Mouse (Mus musculus) olfactory bulb, adult 2 months (tissue): ENCODE measurements around the gene Mtfp1. TPM values are rescaled to one million over a fixed set of nuclear protein-coding genes. Genes with fewer than 3 reads are reported as not detected.

Experiments used
- H3K27ac ChIP-seq: fragments of 200-500 bp; 2 replicates; pipeline ENCODE4 v1.5.1; 2012; ENCODE audit warnings: low read depth, low read length; ENCODE audit not compliant: insufficient read depth
- H3K4me1 ChIP-seq: fragments of 200-500 bp; 2 replicates; pipeline ENCODE4 v1.6.1; 2012; ENCODE audit warnings: low read length; ENCODE audit not compliant: control insufficient read depth, insufficient read depth
- H3K4me3 ChIP-seq: fragments of 200-500 bp; 2 replicates; pipeline ENCODE4 v1.5.1; 2012; ENCODE audit warnings: mild to moderate bottlenecking, low read depth, low read length, moderate library complexity; ENCODE audit not compliant: insufficient read depth
- CTCF ChIP-seq: fragments of 200-500 bp; IDR thresholded peaks from 2 replicates; pipeline ENCODE4 v1.5.1; 2012; ENCODE audit warnings: low read depth, mild to moderate bottlenecking, low read length, moderate library complexity; ENCODE audit not compliant: insufficient read depth
- POLR2A ChIP-seq: fragments of 200-500 bp; IDR thresholded peaks from 2 replicates; pipeline ENCODE4 v1.6.1; 2012; ENCODE audit warnings: mild to moderate bottlenecking, low read depth, low read length, moderate library complexity; ENCODE audit not compliant: insufficient read depth
- WGBS: fragments of 180-500 bp; shearing (Covaris S2); methylation state at CpG from one replicate; pipeline ENCODE4 v1.1.7; 2018; 5-methylcytosine and 5-hydroxymethylcytosine counted together
- polyA plus RNA-seq: library from polyadenylated mRNA; stranded (reverse); fragments of >200 nt; gene quantifications from 2 replicates; pipeline ENCODE4 v1.2.4, GENCODE M21; 2012; ENCODE audit warnings: low replicate concordance; ENCODE audit not compliant: missing spikeins, insufficient read depth, insufficient read length

The Mtfp1 gene
- polyA plus RNA-seq, 1 experiment: not detected

- WGBS: 70% methylated on average over 5 of the region's 5 CpGs
- Histone ChIP-seq H3K4me3 (no peak within 1 kb of the TSS), H3K4me1 (peaks cover 7% of the 10 kb centered on the region), H3K27ac (no peak within 1 kb of the TSS)
- TF ChIP-seq POLR2A (no peak), CTCF (no peak)
Measured at GRCm38 (mm10) chr11:4064627-4065122, 30.6 kb downstream of the Mtfp1 start, which contains the start of gene Sec14l3. TSS of gene Sec14l3 (plus strand) at chr11:4064841.

- Histone ChIP-seq H3K4me1 (peaks cover 3% of the 10 kb centered on the region), H3K4me3 (no peak overlapping the region), H3K27ac (no peak overlapping the region)
- TF ChIP-seq CTCF (no peak), POLR2A (no peak)
- 39% methylated on average over 6 of the region's 6 CpGs for WGBS
Measured at GRCm38 (mm10) chr11:4062981-4063380, 32.3 kb downstream of the Mtfp1 start.

- TF ChIP-seq CTCF (no peak), POLR2A (no peak)
- Histone ChIP-seq H3K4me1 (peaks cover 3% of the 10 kb centered on the region), H3K4me3 (no peak overlapping the region), H3K27ac (no peak overlapping the region)
- WGBS: 91% methylated on average over 4 of the region's 4 CpGs
Measured at GRCm38 (mm10) chr11:4062523-4062922, 32.7 kb downstream of the Mtfp1 start.

GRCm38 (mm10) chr11:4060866-4061575 is 34.2 kb downstream of the Mtfp1 start:
- TF ChIP-seq CTCF: no peak
- TF ChIP-seq POLR2A: no peak
- WGBS: 62% methylated on average over 5 of the region's 5 CpGs

GRCm38 (mm10) chr11:4053586-4053985 is 41.7 kb downstream of the Mtfp1 start:
- 0 out of 2 replicates have a peak, but pooled peaks cover 5% of the 10 kb centered on the region for H3K4me1 ChIP-seq
- no peak overlapping the region for H3K4me3 ChIP-seq
- WGBS: 32% methylated on average over 5 of the region's 5 CpGs
- peak; percentile 51; the same call in 1 of the 2 replicates for TF ChIP-seq CTCF
- no peak for TF ChIP-seq POLR2A
- H3K27ac ChIP-seq: no peak overlapping the region

More at GRCm38 (mm10) chr11:4060866-4061575, 34.2 kb downstream of the Mtfp1 start:
- Histone ChIP-seq H3K4me3 (no peak overlapping the region), H3K27ac (no peak overlapping the region), H3K4me1 (peaks cover 7% of the 10 kb centered on the region)

GRCm38 (mm10) chr11:4048438-4048837 is 46.8 kb downstream of the Mtfp1 start:
- H3K4me3 ChIP-seq: no peak overlapping the region
- 90% methylated on average over 6 of the region's 6 CpGs for WGBS
- TF ChIP-seq POLR2A: no peak
- no peak for TF ChIP-seq CTCF

GRCm38 (mm10) chr11:4047766-4048165 is 47.5 kb downstream of the Mtfp1 start:
- TF ChIP-seq POLR2A (no peak), CTCF (no peak)
- 90% methylated on average over 2 of the region's 2 CpGs for WGBS
- Histone ChIP-seq H3K4me1 (no peaks in the 10 kb centered on the region), H3K27ac (no peak overlapping the region), H3K4me3 (no peak overlapping the region)

More at GRCm38 (mm10) chr11:4048438-4048837, 46.8 kb downstream of the Mtfp1 start:
- H3K4me1 ChIP-seq: no peaks in the 10 kb centered on the region
- no peak overlapping the region for H3K27ac ChIP-seq

GRCm38 (mm10) chr11:4046526-4046925 is 48.7 kb downstream of the Mtfp1 start:
- no peaks in the 10 kb centered on the region for H3K4me1 ChIP-seq
- no peak overlapping the region for H3K4me3 ChIP-seq
- TF ChIP-seq POLR2A (no peak), CTCF (no peak)
- H3K27ac ChIP-seq: no peak overlapping the region
- 69% methylated on average over 5 of the region's 5 CpGs for WGBS

- 89% methylated on average over 7 of the region's 7 CpGs for WGBS
- Histone ChIP-seq H3K27ac (no peak overlapping the region), H3K4me3 (no peak overlapping the region), H3K4me1 (no peaks in the 10 kb centered on the region)
- TF ChIP-seq POLR2A: no peak
- no peak for TF ChIP-seq CTCF
Measured at GRCm38 (mm10) chr11:4043081-4043480, 52.2 kb downstream of the Mtfp1 start.

Other genes starting within 250 kb of the Mtfp1 start
- gene Osbp2, start 231.5 kb downstream of the Mtfp1 start, polyA plus RNA-seq: not detected in 2 replicates
- not detected in 2 replicates for gene 4921536K21Rik, start 200.3 kb downstream of the Mtfp1 start, polyA plus RNA-seq
- not detected in 2 replicates for gene Dusp18, start 200.2 kb downstream of the Mtfp1 start, polyA plus RNA-seq
- not detected in 2 replicates for gene Slc35e4, start 180.8 kb downstream of the Mtfp1 start, polyA plus RNA-seq
- gene Tcn2, start 163.3 kb downstream of the Mtfp1 start, polyA plus RNA-seq: not detected in 2 replicates
- gene Pes1, start 131.5 kb downstream of the Mtfp1 start, polyA plus RNA-seq: not detected in 2 replicates
- not detected in 2 replicates for gene 4930556J24Rik, start 118.7 kb downstream of the Mtfp1 start, polyA plus RNA-seq
- gene Gal3st1, start 111.8 kb downstream of the Mtfp1 start, polyA plus RNA-seq: not detected in 2 replicates
- gene Sec14l4, start 64.0 kb downstream of the Mtfp1 start, polyA plus RNA-seq: not detected in 2 replicates
- not detected in 2 replicates for gene Sec14l3, start 30.6 kb downstream of the Mtfp1 start, polyA plus RNA-seq
- not detected in 2 replicates for gene Sec14l2, start 28.0 kb upstream of the Mtfp1 start, polyA plus RNA-seq
- not detected in 2 replicates for gene Rnf215, start 39.8 kb upstream of the Mtfp1 start, polyA plus RNA-seq
- not detected in 2 replicates for gene Ccdc157, start 64.8 kb upstream of the Mtfp1 start, polyA plus RNA-seq
- gene Sf3a1, start 64.9 kb upstream of the Mtfp1 start, polyA plus RNA-seq: 165 TPM in 1 of 2 replicates, not detected in the other
- gene Tbc1d10a, start 91.3 kb upstream of the Mtfp1 start, polyA plus RNA-seq: not detected in 2 replicates
- gene Castor1, start 122.8 kb upstream of the Mtfp1 start, polyA plus RNA-seq: not detected in 2 replicates
- gene Osm, start 141.0 kb upstream of the Mtfp1 start, polyA plus RNA-seq: not detected in 2 replicates
- gene Lif, start 162.1 kb upstream of the Mtfp1 start, polyA plus RNA-seq: not detected in 2 replicates